Mouse (Mus musculus): ENCODE data around the gene Tspan11.

GRCm38 (mm10) chr6:127969709-127970108, 82.3 kb downstream of the Tspan11 start:
- TF ChIP-seq CTCF (conservative IDR thresholded peaks at IDR 0.05; ENCODE audit: insufficient read depth, insufficient read length, low read depth, low read length) (no peak), POLR2A (IDR thresholded peaks at IDR 0.05; ENCODE audit: low read depth, low read length) (no peak)

Data from kidney, adult 2 months (tissue).